Mouse (Mus musculus) forebrain, postnatal 0 days (tissue): ENCODE results near the gene Olfr871. TPM values are rescaled to one million over a fixed set of nuclear protein-coding genes. Genes with fewer than 3 reads are reported as not detected.
"Not testable (repeated sequence)": the region's sequence is repeated elsewhere in the genome, so short reads cannot be mapped to it uniquely, and the experiment has no call there.

Source experiments
- ATAC-seq: fragments of 200-750 bp; cut with Nextera tagmentation; 2 replicates; pipeline ENCODE4 v1.8.0; 2017; ENCODE audit warnings: mild to moderate bottlenecking, moderate library complexity
- DNase-seq: peaks from one replicate; pipeline ENCODE4 v3.0.0-alpha.2; 2015
- H3K27ac ChIP-seq: fragments of 300-500 bp; sonication (generic); 2 replicates; pipeline ENCODE4 v1.5.1; 2014; ENCODE audit warnings: low read depth, mild to moderate bottlenecking, antibody characterized with exemption, low read length, moderate library complexity, mixed read lengths
- H3K27me3 ChIP-seq: fragments of 300-500 bp; sonication (generic); 2 replicates; pipeline ENCODE4 v1.6.1; 2014; ENCODE audit warnings: mild to moderate bottlenecking, low read length, mixed read lengths; ENCODE audit not compliant: insufficient read depth
- H3K36me3 ChIP-seq: fragments of 300-500 bp; sonication (generic); 2 replicates; pipeline ENCODE4 v1.6.1; 2014; ENCODE audit warnings: mild to moderate bottlenecking, moderate library complexity; ENCODE audit not compliant: insufficient read depth
- H3K4me1 ChIP-seq: fragments of 300-500 bp; sonication (generic); 2 replicates; pipeline ENCODE4 v1.6.1; 2014; ENCODE audit warnings: antibody characterized with exemption; ENCODE audit not compliant: insufficient read depth
- H3K4me2 ChIP-seq: fragments of 300-500 bp; sonication (generic); 2 replicates; pipeline ENCODE4 v1.6.1; 2014; ENCODE audit warnings: low read depth, mild to moderate bottlenecking, moderate library complexity
- H3K4me3 ChIP-seq: fragments of 300-500 bp; sonication (generic); 2 replicates; pipeline ENCODE4 v1.5.1; 2014; ENCODE audit warnings: low read depth, low read length, mixed read lengths
- H3K9ac ChIP-seq: fragments of 300-500 bp; sonication (generic); 2 replicates; pipeline ENCODE4 v1.6.1; 2014; ENCODE audit warnings: mild to moderate bottlenecking
- H3K9me3 ChIP-seq: fragments of 300-500 bp; sonication (generic); 2 replicates; pipeline ENCODE4 v1.6.1; 2016; ENCODE audit warnings: low read length
- CTCF ChIP-seq: sonication (generic); IDR thresholded peaks from 2 replicates; pipeline ENCODE4 v1.5.1; 2016; ENCODE audit warnings: antibody characterized with exemption, control low read depth, low read depth
- WGBS: fragments of 180-500 bp; shearing (Covaris S2); extraction: QIAGEN DNeasy Blood & Tissue Kit; methylation state at CpG from one replicate; pipeline ENCODE4 v1.1.7; 2014; 5-methylcytosine and 5-hydroxymethylcytosine counted together
- polyA plus RNA-seq: library from polyadenylated mRNA; unstranded; fragments of >200 nt; fragmentation: Nextera tagmentation; extraction: Ambion mirVana; gene quantifications from 2 replicates; pipeline ENCODE4 v1.2.1, GENCODE M21; 2015
- total RNA-seq: library from RNA; depleted of rRNA; stranded (reverse); fragments of >200 nt; gene quantifications from 2 replicates; pipeline ENCODE4 v1.2.3, GENCODE M21; 2014; rRNA removed

Gene Olfr871
- total RNA-seq (not detected in 2 replicates), polyA plus RNA-seq (not detected in 2 replicates)

DNA sequence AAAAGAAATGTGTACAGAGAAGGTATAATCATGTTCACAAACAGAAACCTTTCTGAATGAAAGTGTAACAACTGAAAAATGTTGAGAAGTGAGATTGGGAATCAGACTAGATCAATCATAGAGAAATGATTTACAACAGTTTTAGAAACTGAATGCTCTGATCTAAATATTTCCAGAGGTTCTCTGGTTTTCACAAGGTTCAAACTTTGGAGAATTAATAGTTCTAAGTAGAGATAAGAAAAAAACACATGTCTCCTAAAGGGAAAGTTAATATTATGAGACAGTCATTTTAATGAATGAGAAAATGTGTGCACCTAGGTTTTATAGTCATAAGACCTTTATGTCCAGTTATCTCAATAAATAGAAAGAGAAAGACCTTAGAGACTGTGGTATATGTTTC is at the start of gene Olfr871:
TSS of gene Olfr871 (plus strand) at position 301 of the 400 bp plus-strand sequence.
- Histone ChIP-seq H3K4me3 (no peak within 1 kb of the TSS), H3K27me3 (no peaks in the 10 kb centered on the region), H3K27ac (no peak within 1 kb of the TSS), H3K9ac (no peak within 1 kb of the TSS), H3K4me1 (no peaks in the 10 kb centered on the region), H3K36me3 (no peaks in the 10 kb centered on the region), H3K9me3 (no peaks in the 10 kb centered on the region; the same call in none of the 2 replicates), H3K4me2 (no peak within 1 kb of the TSS)
- no peak for DNase-seq
- TF ChIP-seq CTCF: no peak
- ATAC-seq: no peak

DNA sequence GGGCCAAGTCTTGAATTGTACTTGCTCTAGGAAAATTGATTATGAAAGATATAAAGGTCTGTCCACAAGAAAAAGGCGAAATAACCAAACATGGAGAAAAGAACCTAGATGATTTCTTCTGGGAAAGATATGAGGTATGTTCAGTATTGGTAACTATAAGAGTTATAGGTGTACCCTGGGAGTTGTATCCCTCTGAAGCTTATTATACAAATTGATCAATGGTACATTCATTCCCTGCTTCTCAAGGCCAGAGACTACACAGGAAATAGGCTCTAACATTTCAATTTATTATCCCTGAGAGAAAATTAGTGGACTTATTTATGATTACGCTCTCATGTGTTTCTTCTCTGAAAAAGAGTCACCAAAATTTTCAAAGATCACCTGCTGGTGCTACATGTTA is 38.0 kb upstream of the Olfr871 start, which contains the start of gene Olfr870:
TSS of gene Olfr870 (minus strand) at position 101 of the 400 bp plus-strand sequence.
- no peaks in the 10 kb centered on the region for H3K36me3 ChIP-seq
- H3K9ac ChIP-seq: no peak within 1 kb of the TSS
- H3K9me3 ChIP-seq: 0 out of 2 replicates have a peak, but pooled peaks cover under 1% of the 10 kb centered on the region
- no peaks in the 10 kb centered on the region for H3K27me3 ChIP-seq
- no peak within 1 kb of the TSS for H3K27ac ChIP-seq
- no peak within 1 kb of the TSS for H3K4me3 ChIP-seq
- 81% methylated on average over 2 of the region's 2 CpGs for WGBS
- ATAC-seq: no peak
- no peak for DNase-seq
- no peak within 1 kb of the TSS for H3K4me2 ChIP-seq
- no peaks in the 10 kb centered on the region for H3K4me1 ChIP-seq
- no peak for TF ChIP-seq CTCF

DNA sequence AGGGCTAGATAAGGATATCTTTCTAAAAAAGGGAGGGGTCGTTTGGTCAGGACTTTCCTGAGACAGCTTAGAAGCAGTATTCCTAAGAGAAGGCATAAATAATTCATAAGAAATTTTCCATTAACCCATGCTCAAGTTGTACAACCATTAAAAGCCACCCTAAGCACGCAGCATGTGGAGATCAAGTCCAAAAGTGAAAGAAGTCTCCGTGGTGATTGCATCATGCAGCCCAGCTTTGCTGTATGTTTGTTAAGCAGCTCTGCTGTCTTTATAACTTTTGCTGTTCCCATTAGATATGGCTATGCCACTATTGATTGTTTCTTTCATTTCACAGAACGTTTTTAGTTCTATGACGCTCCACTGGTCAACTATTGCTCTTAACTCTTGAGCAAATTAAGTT is 32.5 kb upstream of the Olfr871 start:
- DNase-seq (no peak), ATAC-seq (no peak)
- no peaks in the 10 kb centered on the region for H3K27me3 ChIP-seq
- TF ChIP-seq CTCF: no peak
- WGBS: 65% methylated on average over 5 of the region's 5 CpGs
- H3K9me3 ChIP-seq: 0 out of 2 replicates have a peak, but pooled peaks cover 5% of the 10 kb centered on the region
- H3K4me1 ChIP-seq: no peaks in the 10 kb centered on the region
- no peak overlapping the region for H3K4me3 ChIP-seq
- no peak overlapping the region for H3K4me2 ChIP-seq
- no peaks in the 10 kb centered on the region for H3K36me3 ChIP-seq
- H3K9ac ChIP-seq: no peak overlapping the region
- no peak overlapping the region for H3K27ac ChIP-seq

DNA sequence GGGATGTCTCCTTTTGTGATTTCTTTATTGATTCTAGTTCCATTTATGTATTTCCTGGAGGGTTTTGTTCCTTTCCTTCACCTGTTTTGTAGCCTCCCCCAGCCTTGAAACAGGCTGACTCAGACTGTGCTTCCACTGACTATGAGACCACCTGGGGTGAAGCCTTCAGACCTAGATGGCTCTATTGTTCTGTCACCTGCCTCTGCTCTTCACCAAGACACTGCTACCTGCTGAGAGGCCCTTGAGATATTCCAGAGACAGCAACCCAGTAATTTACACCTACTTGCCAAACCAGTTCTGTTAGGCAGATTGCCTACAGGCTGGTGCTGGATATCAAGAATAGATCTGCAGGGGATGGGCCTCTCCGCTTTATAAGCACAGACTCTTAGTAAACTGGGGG is 9.9 kb upstream of the Olfr871 start:
- DNase-seq (no peak), ATAC-seq (no peak)
- WGBS: 60% methylated on average over 1 of the region's 1 CpGs

DNA sequence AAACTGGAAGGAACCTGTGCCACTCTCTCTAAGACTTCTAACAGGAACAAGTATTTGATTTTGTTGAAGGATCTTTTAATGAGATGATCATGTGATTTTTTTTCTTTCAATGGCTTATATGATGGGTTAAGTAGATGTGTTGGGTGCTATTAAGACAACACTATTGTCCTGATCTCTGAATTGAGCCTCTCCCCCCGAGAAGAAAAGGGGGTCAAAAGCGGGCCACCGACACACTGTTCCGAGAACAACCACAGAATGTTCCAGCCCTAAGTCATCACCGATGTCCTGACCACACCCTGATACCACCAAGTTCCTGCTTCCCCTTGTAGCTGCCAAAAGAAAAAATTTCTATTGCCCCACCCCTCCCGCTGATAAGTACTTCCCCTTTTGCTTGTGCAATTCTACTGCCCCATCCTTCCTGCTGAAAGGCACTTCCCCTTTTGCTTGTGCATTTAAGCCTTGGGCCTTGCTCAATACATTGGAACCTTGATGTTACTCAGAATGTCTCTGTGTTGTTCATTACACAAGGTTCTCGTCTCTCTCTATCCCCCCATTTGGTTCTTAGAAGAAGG is 8.5 kb upstream of the Olfr871 start:
- not testable (repeated sequence) for H3K4me1 ChIP-seq, DNase-seq, H3K4me2 ChIP-seq, H3K36me3 ChIP-seq, H3K9me3 ChIP-seq, H3K27me3 ChIP-seq, H3K27ac ChIP-seq, H3K9ac ChIP-seq, ATAC-seq, H3K4me3 ChIP-seq
- WGBS: 88% methylated on average over 7 of the region's 7 CpGs

More for the DNA sequence above, 9.9 kb upstream of the Olfr871 start:
- TF ChIP-seq CTCF: no peak
- no peak overlapping the region for H3K4me2 ChIP-seq
- no peak overlapping the region for H3K4me3 ChIP-seq
- no peaks in the 10 kb centered on the region; the same call in 1 of the 2 replicates for H3K9me3 ChIP-seq
- no peaks in the 10 kb centered on the region for H3K36me3 ChIP-seq
- no peak overlapping the region for H3K27ac ChIP-seq
- H3K27me3 ChIP-seq: no peaks in the 10 kb centered on the region
- H3K9ac ChIP-seq: no peak overlapping the region
- no peaks in the 10 kb centered on the region for H3K4me1 ChIP-seq

DNA sequence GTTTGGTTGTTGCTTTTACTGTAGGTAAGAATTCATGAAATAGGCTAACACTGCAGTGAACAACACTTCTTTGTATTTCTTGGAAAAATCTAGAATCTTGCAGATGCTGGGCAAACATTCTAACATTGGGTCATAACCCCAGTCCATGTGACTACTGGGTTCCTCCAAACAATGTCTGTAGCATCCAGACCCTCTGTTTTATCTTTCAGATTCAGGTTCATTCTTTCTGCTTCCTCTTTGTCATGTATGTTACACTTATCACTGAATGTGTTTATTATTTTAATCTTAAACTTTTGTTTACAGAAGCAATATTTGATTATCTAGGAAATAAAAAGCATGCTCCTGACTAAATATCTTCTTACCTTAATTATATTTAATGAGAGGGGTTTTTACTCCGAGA is 1.2 kb upstream of the Olfr871 start:
- Histone ChIP-seq H3K27me3 (no peaks in the 10 kb centered on the region), H3K4me2 (no peak overlapping the region), H3K9ac (no peak overlapping the region), H3K36me3 (no peaks in the 10 kb centered on the region), H3K9me3 (no peaks in the 10 kb centered on the region; the same call in none of the 2 replicates), H3K4me3 (no peak overlapping the region), H3K27ac (no peak overlapping the region), H3K4me1 (no peaks in the 10 kb centered on the region)
- no peak for TF ChIP-seq CTCF
- DNase-seq (no peak), ATAC-seq (no peak)
- 41% methylated on average over 1 of the region's 1 CpGs for WGBS

DNA sequence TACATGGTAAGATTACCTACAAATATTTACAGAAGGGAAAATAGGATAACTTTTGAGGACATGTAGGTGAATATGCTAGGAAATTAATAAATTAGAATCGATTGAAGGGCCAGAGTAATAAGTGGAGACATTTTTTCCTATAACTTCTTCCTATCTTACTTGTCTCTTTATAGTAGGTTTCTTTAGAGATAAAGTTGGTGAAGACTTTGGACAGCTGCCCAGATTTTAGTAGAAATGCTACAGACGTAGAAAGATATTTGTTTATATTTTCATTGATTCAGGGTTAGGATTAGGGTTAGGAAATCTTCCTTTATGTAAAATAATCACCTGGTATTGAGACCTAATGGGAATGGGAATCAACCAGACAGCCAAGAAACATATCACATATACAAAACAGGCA is 530 bp upstream of the Olfr871 start:
- ATAC-seq (no peak), DNase-seq (no peak)
- Histone ChIP-seq H3K36me3 (no peaks in the 10 kb centered on the region), H3K4me1 (no peaks in the 10 kb centered on the region), H3K9me3 (no peaks in the 10 kb centered on the region; the same call in none of the 2 replicates), H3K4me3 (no peak overlapping the region), H3K4me2 (no peak overlapping the region), H3K27ac (no peak overlapping the region), H3K27me3 (no peaks in the 10 kb centered on the region), H3K9ac (no peak overlapping the region)
- 81% methylated on average over 2 of the region's 2 CpGs for WGBS
- no peak for TF ChIP-seq CTCF
